Mouse (Mus musculus) thymus, adult 2 months (tissue): Measurements from ENCODE around the gene Map6. TPM values are rescaled to one million over a fixed set of nuclear protein-coding genes. Genes with fewer than 3 reads are reported as not detected.

Experiments used
- DNase-seq: peaks from one replicate; pipeline ENCODE4 v3.0.0; 2021
- H3K27ac ChIP-seq: fragments of 200-500 bp; 2 replicates; pipeline ENCODE4 v1.5.1; 2012; ENCODE audit warnings: low read length, control low read depth; ENCODE audit not compliant: control insufficient read depth, insufficient read depth
- H3K27me3 ChIP-seq: fragments of 200-500 bp; 2 replicates; pipeline ENCODE4 v1.6.1; 2012; ENCODE audit warnings: mild to moderate bottlenecking, low read length, moderate library complexity, mixed read lengths; ENCODE audit not compliant: control insufficient read depth, insufficient read depth
- H3K36me3 ChIP-seq: fragments of 200-500 bp; 2 replicates; pipeline ENCODE4 v1.6.1; 2012; ENCODE audit warnings: mild to moderate bottlenecking, low read length, moderate library complexity; ENCODE audit not compliant: control insufficient read depth, insufficient read depth
- H3K4me1 ChIP-seq: fragments of 200-500 bp; replicated peaks from 2 replicates; pipeline ENCODE4 v1.6.1; 2012; ENCODE audit warnings: low read length; ENCODE audit not compliant: control insufficient read depth, insufficient read depth
- H3K4me3 ChIP-seq: fragments of 200-500 bp; 2 replicates; pipeline ENCODE4 v1.5.1; 2012; ENCODE audit warnings: mild to moderate bottlenecking, low read length, control low read depth, moderate library complexity; ENCODE audit not compliant: control insufficient read depth, insufficient read depth
- CTCF ChIP-seq: fragments of 200-500 bp; IDR thresholded peaks from 2 replicates; pipeline ENCODE4 v1.5.1; 2012; ENCODE audit warnings: mild to moderate bottlenecking, control low read depth, low read length, moderate library complexity, borderline replicate concordance; ENCODE audit not compliant: control insufficient read depth, poor library complexity, insufficient read depth; ENCODE audit errors: extremely low read depth
- POLR2A ChIP-seq: fragments of 200-500 bp; IDR thresholded peaks from 2 replicates; pipeline ENCODE4 v1.6.1; 2012; ENCODE audit warnings: mild to moderate bottlenecking, low read length, control low read depth, moderate library complexity; ENCODE audit not compliant: control insufficient read depth, poor library complexity, insufficient read depth; ENCODE audit errors: extremely low read depth
- WGBS: fragments of 180-500 bp; shearing (Covaris S2); methylation state at CpG from one replicate; pipeline ENCODE4 v1.1.7; 2018; 5-methylcytosine and 5-hydroxymethylcytosine counted together
- polyA plus RNA-seq: library from polyadenylated mRNA; depleted of rRNA; stranded (reverse); fragments of >200 nt; gene quantifications from 2 replicates; pipeline ENCODE4 v1.2.3, GENCODE M21; 2012; rRNA removed

The Map6 gene
- 0.96 and 1.3 TPM in 2 replicates for polyA plus RNA-seq

GRCm38 (mm10) chr7:99267251-99267896 is at the start of gene Map6:
Map6 (plus strand) TSS chr7:99267447.
- Histone ChIP-seq H3K4me3 (no peak within 1 kb of the TSS), H3K27ac (no peak within 1 kb of the TSS), H3K27me3 (peaks cover 8% of the 10 kb centered on the region), H3K36me3 (no peaks in the 10 kb centered on the region), H3K4me1 (0 out of 2 replicates have a peak, but pooled peaks cover 3% of the 10 kb centered on the region)
- no peak for DNase-seq
- WGBS: 2% methylated on average over 34 of the region's 34 CpGs
- TF ChIP-seq CTCF (no peak), POLR2A (no peak)

- Histone ChIP-seq H3K36me3 (no peaks in the 10 kb centered on the region), H3K4me1 (no peaks in the 10 kb centered on the region), H3K27me3 (no peaks in the 10 kb centered on the region; the same call in 1 of the 2 replicates), H3K27ac (no peak overlapping the region), H3K4me3 (no peak overlapping the region)
- no peak for DNase-seq
- WGBS: 76% methylated on average over 7 of the region's 7 CpGs
- TF ChIP-seq POLR2A (no peak), CTCF (no peak)
Measured at GRCm38 (mm10) chr7:99224225-99224624, 43.0 kb upstream of the Map6 start.

GRCm38 (mm10) chr7:99224648-99225190 is 42.5 kb upstream of the Map6 start:
- DNase-seq: no peak
- WGBS: 71% methylated on average over 1 of the region's 1 CpGs
- no peaks in the 10 kb centered on the region for H3K36me3 ChIP-seq
- no peaks in the 10 kb centered on the region; the same call in 1 of the 2 replicates for H3K27me3 ChIP-seq
- TF ChIP-seq CTCF (no peak), POLR2A (no peak)
- H3K27ac ChIP-seq: no peak overlapping the region
- no peaks in the 10 kb centered on the region for H3K4me1 ChIP-seq
- no peak overlapping the region for H3K4me3 ChIP-seq

- TF ChIP-seq POLR2A (no peak), CTCF (no peak)
- WGBS: 92% methylated on average over 6 of the region's 6 CpGs
- no peak for DNase-seq
- Histone ChIP-seq H3K27me3 (no peaks in the 10 kb centered on the region; the same call in 1 of the 2 replicates), H3K4me1 (no peaks in the 10 kb centered on the region), H3K27ac (no peak overlapping the region), H3K4me3 (no peak overlapping the region), H3K36me3 (no peaks in the 10 kb centered on the region)
Measured at GRCm38 (mm10) chr7:99225421-99225820, 41.8 kb upstream of the Map6 start.

GRCm38 (mm10) chr7:99226662-99227061 is 40.6 kb upstream of the Map6 start:
- Histone ChIP-seq H3K4me1 (no peaks in the 10 kb centered on the region), H3K27ac (no peak overlapping the region), H3K36me3 (no peaks in the 10 kb centered on the region), H3K4me3 (no peak overlapping the region), H3K27me3 (no peaks in the 10 kb centered on the region; the same call in 1 of the 2 replicates)
- 88% methylated on average over 10 of the region's 10 CpGs for WGBS
- TF ChIP-seq POLR2A (no peak), CTCF (no peak)
- no peak for DNase-seq

- TF ChIP-seq CTCF: no peak
- no peak for TF ChIP-seq POLR2A
- Histone ChIP-seq H3K27ac (no peak overlapping the region), H3K4me1 (no peaks in the 10 kb centered on the region), H3K27me3 (no peaks in the 10 kb centered on the region; the same call in 1 of the 2 replicates), H3K4me3 (no peak overlapping the region), H3K36me3 (no peaks in the 10 kb centered on the region)
- WGBS: 99% methylated on average over 4 of the region's 4 CpGs
- no peak for DNase-seq
Measured at GRCm38 (mm10) chr7:99227267-99227666, 40.0 kb upstream of the Map6 start.
